Mouse (Mus musculus) MEL (cell line): ENCODE measurements around the gene Higd1c. TPM values are rescaled to one million over a fixed set of nuclear protein-coding genes. Genes with fewer than 3 reads are reported as not detected.

Experiments used
- DNase-seq: peaks from one replicate; pipeline ENCODE4 v3.0.0; 2011; ENCODE audit warnings: low read depth, low spot score
- H3K27ac ChIP-seq: 2 replicates; pipeline ENCODE4 v1.5.1; 2012; ENCODE audit warnings: low read depth, mild to moderate bottlenecking, control low read depth, low read length, moderate library complexity; ENCODE audit not compliant: control insufficient read depth
- H3K27me3 ChIP-seq, 2 experiments: fragments of 150-350 bp in 1 of 2; sonication (generic) in 1 of 2; 2 replicates each; pipeline ENCODE4 v1.6.1; 2012; ENCODE audit warnings: low read length in 2 of 2, mild to moderate bottlenecking in 2 of 2, improper control_type of control experiment in 1 of 2, moderate library complexity in 1 of 2; ENCODE audit not compliant: insufficient read depth in 2 of 2, control insufficient read depth in 1 of 2
- H3K36me3 ChIP-seq, 2 experiments: 2 replicates each; pipeline ENCODE4 v1.6.1; 2012 to 2014; ENCODE audit warnings: low read length in 2 of 2, improper control_type of control experiment in 1 of 2, inconsistent platforms in 1 of 2, mild to moderate bottlenecking in 1 of 2; ENCODE audit not compliant: insufficient read depth in 2 of 2, control insufficient read depth in 1 of 2
- H3K4me1 ChIP-seq, 2 experiments: fragments of 150-350 bp in 1 of 2; sonication (generic) in 1 of 2; 2 replicates each; pipeline ENCODE4 v1.6.1; 2012; ENCODE audit warnings: low read length in 2 of 2, improper control_type of control experiment in 1 of 2, mild to moderate bottlenecking in 1 of 2; ENCODE audit not compliant: insufficient read depth in 2 of 2, control insufficient read depth in 1 of 2
- H3K4me3 ChIP-seq, 2 experiments: fragments of 150-350 bp in 1 of 2; sonication (generic) in 1 of 2; 2 replicates each; pipeline ENCODE4 v1.5.1; 2012; ENCODE audit warnings: low read depth in 2 of 2, low read length in 2 of 2, mild to moderate bottlenecking in 2 of 2, moderate library complexity in 2 of 2, control low read depth in 1 of 2, improper control_type of control experiment in 1 of 2; ENCODE audit not compliant: control insufficient read depth in 1 of 2, insufficient read depth in 1 of 2
- H3K79me2 ChIP-seq: 2 replicates; pipeline ENCODE4 v1.6.1; 2012; ENCODE audit warnings: mild to moderate bottlenecking, low read length, moderate library complexity; ENCODE audit not compliant: control insufficient read depth, poor library complexity, insufficient read depth
- H3K9ac ChIP-seq: 2 replicates; pipeline ENCODE4 v1.6.1; 2012; ENCODE audit warnings: low read depth, mild to moderate bottlenecking, control low read depth, low read length, moderate library complexity; ENCODE audit not compliant: control insufficient read depth, poor library complexity, severe bottlenecking
- H3K9me3 ChIP-seq: fragments of 150-350 bp; sonication (generic); replicated peaks from 2 replicates; pipeline ENCODE4 v1.6.1; 2012; ENCODE audit warnings: mild to moderate bottlenecking, low read length, improper control_type of control experiment, moderate library complexity; ENCODE audit not compliant: insufficient read depth
- BHLHE40 ChIP-seq: IDR thresholded peaks from 2 replicates; pipeline ENCODE4 v1.6.1; 2012; ENCODE audit warnings: low read depth, mild to moderate bottlenecking, inconsistent platforms, low read length, improper control_type of control experiment, borderline replicate concordance
- CHD1 ChIP-seq: IDR thresholded peaks from 2 replicates; pipeline ENCODE4 v1.6.1; 2012; ENCODE audit warnings: low read depth, mild to moderate bottlenecking, inconsistent platforms, low read length, improper control_type of control experiment
- CHD2 ChIP-seq: IDR thresholded peaks from 2 replicates; pipeline ENCODE4 v1.6.1; 2011; ENCODE audit warnings: low read length, improper control_type of control experiment
- EP300 ChIP-seq, 2 experiments: IDR thresholded peaks; 2 replicates each; pipeline ENCODE4 v1.6.1; 2011; ENCODE audit warnings: improper control_type of control experiment in 2 of 2, low read length in 2 of 2, low read depth in 1 of 2, mild to moderate bottlenecking in 1 of 2
- ETS1 ChIP-seq: IDR thresholded peaks from 2 replicates; pipeline ENCODE4 v1.6.1; 2012; ENCODE audit warnings: low read depth, mild to moderate bottlenecking, inconsistent platforms, low read length, improper control_type of control experiment, moderate library complexity
- GATA1 ChIP-seq: IDR thresholded peaks from 2 replicates; pipeline ENCODE4 v1.6.1; 2011; ENCODE audit warnings: low read depth, low read length, improper control_type of control experiment
- HCFC1 ChIP-seq: IDR thresholded peaks from 2 replicates; pipeline ENCODE4 v1.6.1; 2012; ENCODE audit warnings: low read depth, mild to moderate bottlenecking, inconsistent platforms, low read length, improper control_type of control experiment, moderate library complexity
- JUND ChIP-seq: IDR thresholded peaks from 2 replicates; pipeline ENCODE4 v1.6.1; 2011; ENCODE audit warnings: low read depth, mild to moderate bottlenecking, improper control_type of control experiment, low read length
- MAFK ChIP-seq: IDR thresholded peaks from 2 replicates; pipeline ENCODE4 v1.6.1; 2011; ENCODE audit warnings: low read depth, mild to moderate bottlenecking, low read length, improper control_type of control experiment, borderline replicate concordance
- MXI1 ChIP-seq: IDR thresholded peaks from 2 replicates; pipeline ENCODE4 v1.6.1; 2011; ENCODE audit warnings: mild to moderate bottlenecking, low read depth, low read length, improper control_type of control experiment
- MYB ChIP-seq: IDR thresholded peaks from 2 replicates; pipeline ENCODE4 v1.6.1; 2011; ENCODE audit warnings: mild to moderate bottlenecking, low read depth, low read length, improper control_type of control experiment
- NRF1 ChIP-seq: IDR thresholded peaks from 2 replicates; pipeline ENCODE4 v1.6.1; 2014; ENCODE audit warnings: low read depth, mild to moderate bottlenecking, inconsistent platforms, low read length, improper control_type of control experiment, moderate library complexity; ENCODE audit not compliant: poor library complexity, insufficient read depth, severe bottlenecking
- POLR2AphosphoS2 ChIP-seq: IDR thresholded peaks from 2 replicates; pipeline ENCODE4 v1.6.1; 2011; ENCODE audit warnings: low read length, improper control_type of control experiment
- POLR2AphosphoS5 ChIP-seq: IDR thresholded peaks from 2 replicates; pipeline ENCODE4 v1.6.1; 2012; ENCODE audit warnings: low read depth, borderline replicate concordance, mild to moderate bottlenecking, inconsistent platforms, low read length, moderate library complexity, mixed read lengths
- RAD21 ChIP-seq: IDR thresholded peaks from 2 replicates; pipeline ENCODE4 v1.6.1; 2011; ENCODE audit warnings: mild to moderate bottlenecking, low read depth, low read length, improper control_type of control experiment
- RCOR1 ChIP-seq: IDR thresholded peaks from 2 replicates; pipeline ENCODE4 v1.6.1; 2012; ENCODE audit warnings: low read depth, mild to moderate bottlenecking, inconsistent platforms, low read length, improper control_type of control experiment
- SIN3A ChIP-seq: IDR thresholded peaks from 2 replicates; pipeline ENCODE4 v1.6.1; 2012; ENCODE audit warnings: low read length, improper control_type of control experiment, inconsistent platforms
- TAL1 ChIP-seq: IDR thresholded peaks from 2 replicates; pipeline ENCODE4 v1.6.1; 2012; ENCODE audit warnings: mild to moderate bottlenecking, inconsistent platforms, low read length, moderate library complexity, mixed read lengths
- USF1 ChIP-seq: IDR thresholded peaks from 2 replicates; pipeline ENCODE4 v1.6.1; 2014; ENCODE audit warnings: low read depth, mild to moderate bottlenecking, inconsistent platforms, low read length, improper control_type of control experiment, moderate library complexity
- USF2 ChIP-seq, 2 experiments: IDR thresholded peaks; 2 replicates each; pipeline ENCODE4 v1.6.1; 2011 to 2012; ENCODE audit warnings: improper control_type of control experiment in 2 of 2, low read length in 2 of 2, borderline replicate concordance in 1 of 2, inconsistent platforms in 1 of 2, low read depth in 1 of 2, mild to moderate bottlenecking in 1 of 2; ENCODE audit not compliant: insufficient read depth in 1 of 2
- ZC3H11A ChIP-seq: IDR thresholded peaks from 2 replicates; pipeline ENCODE4 v1.6.1; 2012; ENCODE audit warnings: low read depth, mild to moderate bottlenecking, inconsistent platforms, low read length, improper control_type of control experiment
- ZMIZ1 ChIP-seq: IDR thresholded peaks from 2 replicates; pipeline ENCODE4 v1.6.1; 2012; ENCODE audit warnings: low read depth, mild to moderate bottlenecking, inconsistent platforms, low read length, improper control_type of control experiment, moderate library complexity
- ZNF384 ChIP-seq: IDR thresholded peaks from 2 replicates; pipeline ENCODE4 v1.6.1; 2012; ENCODE audit warnings: low read depth, mild to moderate bottlenecking, inconsistent platforms, low read length, improper control_type of control experiment
- polyA plus RNA-seq, 2 experiments: library from polyadenylated mRNA; stranded (reverse) in 1 of 2; unstranded in 1 of 2; fragments of >175 nt in 1 of 2; fragments of >200 nt in 1 of 2; gene quantifications; 2 replicates each; pipeline versions ENCODE4 v1.2.1 to v1.2.4; 2012; ENCODE audit warnings: low replicate concordance in 2 of 2, low read depth in 1 of 2; ENCODE audit not compliant: insufficient read length in 2 of 2, insufficient read depth in 1 of 2, missing spikeins in 1 of 2
- total RNA-seq: library from RNA; depleted of rRNA; stranded (reverse); fragments of 300-350 nt; gene quantifications from 2 replicates; pipeline ENCODE4 v1.2.3, GENCODE M21; 2012

The Higd1c gene
- total and polyA plus RNA-seq, 3 experiments: not detected

DNA sequence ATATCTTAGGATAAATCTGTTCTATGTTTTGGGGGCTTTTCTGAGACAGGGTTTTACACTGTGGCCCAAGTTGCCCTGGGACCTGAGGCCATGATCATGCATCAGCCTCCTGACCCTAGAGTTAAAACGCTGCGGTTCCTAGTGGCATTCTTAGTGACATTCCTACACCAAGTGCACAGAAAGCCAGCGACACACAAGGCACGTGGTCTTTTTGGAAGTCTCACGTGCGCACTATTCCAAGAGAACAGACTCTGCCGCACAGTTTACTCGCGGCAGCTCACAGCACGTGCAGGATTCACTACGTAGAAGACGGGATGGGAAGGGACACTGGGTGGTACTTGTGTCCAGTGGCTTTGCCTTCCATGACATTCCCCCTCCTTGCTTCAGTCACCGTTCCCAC, 50.6 kb downstream of the Higd1c start:
- DNase-seq: no peak
- Histone ChIP-seq H3K27ac (no peak overlapping the region), H3K9ac (no peak overlapping the region), H3K79me2 (peaks cover 80% of the 10 kb centered on the region), H3K4me3 (no peak overlapping the region), H3K27me3 (no peaks in the 10 kb centered on the region), H3K4me1 (peaks cover 28 to 48% of the 10 kb centered on the region in 2 experiments), H3K36me3 (peaks cover 21 to 44% of the 10 kb centered on the region in 2 experiments), H3K9me3 (no peaks in the 10 kb centered on the region)
- no peak for TF ChIP-seq GATA1
- no peak for TF ChIP-seq ZC3H11A
- TF ChIP-seq POLR2AphosphoS5: no peak
- TF ChIP-seq MAFK: no peak
- TF ChIP-seq NRF1: no peak
- TF ChIP-seq ETS1: no peak
- TF ChIP-seq CHD1: no peak
- no peak for TF ChIP-seq MYB
- TF ChIP-seq JUND: no peak
- no peak for TF ChIP-seq RCOR1
- no peak for TF ChIP-seq TAL1
- TF ChIP-seq ZMIZ1: no peak
- TF ChIP-seq USF1: no peak
- no peak for TF ChIP-seq ZNF384
- no peak for TF ChIP-seq HCFC1
- TF ChIP-seq RAD21: no peak
- no peak for TF ChIP-seq EP300 (IDR thresholded peaks at IDR 0.05; ENCODE audit: low read depth in 1 of 2, low read length in 2 of 2)
- no peak for TF ChIP-seq USF2 (IDR thresholded peaks at IDR 0.05; ENCODE audit: borderline replicate concordance in 1 of 2, insufficient read depth in 1 of 2, low read depth in 1 of 2, low read length in 2 of 2)
- no peak for TF ChIP-seq CHD2
- TF ChIP-seq POLR2AphosphoS2: no peak

DNA sequence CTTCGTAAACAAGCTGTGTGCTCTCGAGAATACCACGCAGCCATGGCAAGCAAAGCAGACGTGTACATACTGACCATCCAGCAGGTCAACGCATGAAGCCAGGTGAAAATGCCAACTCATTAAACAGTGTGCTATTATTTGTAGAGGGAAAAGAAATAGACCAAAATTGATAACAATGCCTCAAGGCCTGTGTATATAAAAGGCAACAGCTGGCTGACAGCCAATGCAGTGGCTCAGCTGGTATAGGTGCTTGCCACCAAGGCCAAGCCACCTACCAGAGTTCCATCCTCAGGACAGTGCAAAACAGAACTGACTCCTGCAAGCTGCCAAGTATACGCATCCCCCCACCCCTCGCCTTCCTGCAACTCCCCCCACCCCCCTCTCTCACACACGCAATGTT, 51.3 kb downstream of the Higd1c start:
- DNase-seq: peak; percentile 66
- Histone ChIP-seq H3K27ac (no peak overlapping the region), H3K9ac (no peak overlapping the region)
- TF ChIP-seq USF1 (no peak), MXI1 (0 out of 2 replicates have a peak, but pooled peaks have one; percentile 28), RCOR1 (peak; percentile 15; the same call in 1 of the 2 replicates), BHLHE40 (no peak), GATA1 (no peak), ETS1 (peak; percentile 84), SIN3A (peak; percentile 77), EP300 (IDR thresholded peaks at IDR 0.05; ENCODE audit: low read depth in 1 of 2, low read length in 2 of 2) (peak in 1 of 2 experiments; percentile 22; a peak in 1 of 4 replicates)
- TF ChIP-seq, all 39 proteins: peak for 5
- H3K4me3 ChIP-seq: no peak overlapping the region
- H3K79me2 ChIP-seq: peaks cover 81% of the 10 kb centered on the region
- no peaks in the 10 kb centered on the region for H3K27me3 ChIP-seq
- peaks cover 15 to 50% of the 10 kb centered on the region in 2 experiments for H3K36me3 ChIP-seq
- H3K9me3 ChIP-seq: no peaks in the 10 kb centered on the region
- peaks cover 30 to 54% of the 10 kb centered on the region in 2 experiments for H3K4me1 ChIP-seq
